Mouse (Mus musculus) left cerebral cortex, postnatal 25 days (tissue): ENCODE measurements at regions not wholly inside any gene's neighbourhood (a gene's known extent, or its start where the extent isn't known, plus 50 kb on each side); places are given as distances from the start of the nearest gene placed in this dataset.

ENCODE experiments used
- DNase-seq, 2 experiments: peaks; one replicate each; pipeline ENCODE4 v3.0.0; 2022; ENCODE audit warnings: low spot score in 2 of 2, mixed read lengths in 1 of 2
- intact Hi-C: fragments of 180-260 bp; cut with DNase I; formaldehyde crosslinking; loops from one replicate; pipeline ENCODE4 v1.15.1; 2025

DNA sequence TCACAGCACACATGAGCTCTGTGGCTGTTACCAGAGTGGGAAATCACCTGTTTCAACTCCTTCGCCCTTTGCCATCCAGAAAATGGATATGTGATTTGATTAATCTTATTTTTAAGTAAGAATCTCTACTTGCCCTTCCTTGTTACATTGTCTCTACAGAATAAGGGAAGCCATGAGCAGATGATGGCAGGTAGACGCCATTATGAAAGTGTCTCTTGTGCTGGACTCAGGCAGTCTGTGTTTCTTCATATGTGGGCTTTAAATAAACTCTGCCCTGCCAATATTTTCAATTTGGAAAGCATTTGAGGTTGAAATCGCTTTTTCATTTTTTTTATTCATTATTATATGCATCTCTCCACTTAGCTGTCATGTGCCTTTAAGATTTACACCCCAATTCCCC lies 394.6 kb downstream of the Basp1 start:
- DNase-seq = no peak
- intact Hi-C loops = no loop called here

DNA sequence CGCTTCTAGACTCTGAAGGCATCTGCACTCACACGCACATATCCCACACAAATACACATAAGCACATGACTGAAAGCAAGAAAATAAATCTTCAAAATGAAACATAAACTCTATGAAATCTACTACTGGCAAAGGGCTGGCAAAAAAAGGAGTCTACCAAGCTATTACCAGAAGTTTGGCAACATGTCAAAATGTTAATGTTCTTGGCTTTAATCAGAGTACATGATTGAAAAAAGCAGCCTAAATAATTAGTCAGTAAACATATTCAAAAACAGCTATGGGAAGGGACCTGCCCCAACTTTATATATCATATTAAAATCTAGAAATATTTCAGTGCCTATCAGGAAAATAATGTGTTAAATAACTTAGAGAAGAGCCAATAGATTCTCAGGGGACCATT lies 405.8 kb downstream of the Basp1 start:
- DNase-seq = no peak
- intact Hi-C loops = no loop called here

DNA sequence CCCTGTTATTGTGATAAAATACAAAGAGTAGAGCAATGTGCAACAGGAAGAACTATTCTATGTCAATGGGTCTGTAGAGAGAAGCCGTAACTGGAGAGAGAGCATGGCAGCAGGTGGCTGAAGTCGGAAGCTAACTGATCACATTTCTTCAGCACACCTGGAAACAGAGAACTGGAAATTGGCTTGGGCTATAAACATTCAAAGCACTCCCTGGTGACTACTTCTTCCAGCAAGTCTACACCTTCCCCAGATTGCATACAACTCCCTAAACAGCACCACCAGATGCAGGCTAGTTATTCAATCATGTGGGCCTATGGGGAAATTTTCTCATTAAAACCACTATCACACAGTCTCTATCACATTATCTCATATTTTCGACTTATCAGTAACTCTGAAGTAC lies 413.4 kb downstream of the Basp1 start:
- intact Hi-C loops = no loop called here
- no peak for DNase-seq

DNA sequence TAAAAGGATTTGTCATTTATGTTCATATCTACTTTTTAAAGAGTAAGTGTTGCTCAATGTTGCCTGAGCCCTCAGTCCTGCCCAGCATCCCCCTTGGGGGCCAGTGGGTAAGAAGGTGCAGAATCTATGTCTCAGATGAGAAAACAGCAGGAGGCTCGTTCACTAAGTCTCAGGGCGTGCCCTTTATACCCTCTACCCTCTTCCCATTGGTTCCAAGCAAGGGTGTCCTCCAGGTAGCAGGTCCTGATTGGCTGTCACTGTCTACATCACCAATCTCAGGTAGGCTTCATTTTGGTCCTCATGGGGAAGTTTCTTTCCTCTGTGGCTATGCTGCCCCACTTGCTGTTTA lies 420.3 kb downstream of the Basp1 start:
- no peak for DNase-seq
- intact Hi-C loops = no loop called here

DNA sequence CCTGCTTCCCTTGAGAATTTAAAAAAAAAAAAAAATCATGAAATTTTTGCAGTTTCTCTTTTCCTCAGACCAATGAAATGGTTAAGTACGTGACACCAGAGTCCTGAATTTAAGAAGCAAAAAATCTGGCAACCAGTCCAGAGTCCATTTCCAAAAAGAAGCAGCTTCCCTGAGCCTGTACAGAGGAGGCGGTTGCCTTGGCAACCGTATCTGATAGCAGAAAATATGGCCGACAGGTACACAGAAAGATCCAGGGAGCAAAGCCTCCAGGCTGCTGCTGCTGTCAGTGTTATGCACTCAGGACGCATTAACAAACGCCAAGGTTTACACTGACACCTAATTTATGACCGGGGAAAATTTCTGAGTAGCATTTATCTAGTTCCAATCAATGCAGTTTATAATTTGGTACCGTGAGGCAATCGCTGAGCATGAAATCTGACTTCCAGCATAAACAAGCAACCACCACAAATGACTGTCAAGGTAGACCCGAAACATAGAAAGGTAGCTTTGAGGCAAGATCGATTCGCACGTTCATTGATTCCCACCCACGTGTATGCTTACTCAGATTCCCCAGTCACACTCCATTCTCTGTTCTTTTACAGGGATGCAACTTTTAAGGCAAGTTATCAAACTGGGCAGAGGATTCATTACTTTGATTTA lies 420.8 kb downstream of the Basp1 start:
- intact Hi-C loops = no loop called here
- DNase-seq = peak; percentile 38 to 49

DNA sequence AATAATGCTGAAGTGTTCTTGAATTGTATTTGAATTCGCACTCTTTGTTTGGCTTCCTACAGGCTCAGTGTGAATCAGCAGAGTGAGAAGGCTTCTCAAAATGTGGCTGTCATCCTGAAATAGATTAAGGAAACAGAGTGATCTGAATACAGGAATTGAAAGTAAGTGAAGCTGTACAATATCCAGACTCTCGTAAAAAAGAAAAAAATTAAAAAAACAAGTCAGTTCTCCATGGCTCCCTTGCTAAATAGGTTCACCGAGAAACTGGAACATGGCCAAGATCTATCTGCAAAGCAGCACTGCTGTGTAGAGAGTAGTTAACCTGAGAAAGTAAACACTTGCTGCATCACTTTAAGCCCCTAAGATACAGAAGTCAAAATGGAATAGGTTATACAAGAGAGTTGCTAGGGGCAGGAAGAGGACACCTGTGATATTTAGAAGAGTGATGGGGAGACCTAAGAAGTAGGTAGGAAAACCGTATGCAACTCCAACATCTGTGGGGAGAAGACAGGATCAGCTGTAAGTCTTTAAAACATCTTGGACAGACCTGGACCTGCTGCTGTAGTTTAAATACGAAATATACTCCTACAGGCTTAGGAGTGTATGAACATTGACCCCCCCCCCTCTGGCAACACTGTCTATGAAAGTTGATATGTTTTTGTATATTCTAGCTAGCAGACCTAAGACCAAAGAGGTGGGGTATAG lies 423.3 kb downstream of the Basp1 start:
- intact Hi-C loops = no loop called here
- DNase-seq = peak in 1 of 2 experiments; percentile 74

DNA sequence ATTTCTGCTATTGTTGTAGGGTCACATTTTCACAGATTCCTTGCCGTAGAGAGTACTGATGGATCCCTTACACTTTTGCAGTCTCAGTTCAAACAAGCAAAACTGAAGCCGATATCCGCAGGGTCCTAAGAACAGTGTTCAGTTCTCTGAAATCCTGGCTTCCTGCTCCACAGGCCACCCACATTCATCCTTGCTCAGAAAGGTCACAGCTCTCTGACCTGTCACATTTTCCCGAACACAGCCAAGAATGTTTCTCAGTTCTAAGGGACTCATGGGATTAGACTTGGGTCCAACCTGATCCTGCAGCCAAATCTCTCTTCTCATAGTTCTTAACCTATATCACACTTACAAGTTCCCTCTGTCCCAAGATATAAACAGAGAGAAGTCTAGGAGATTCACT lies 432.7 kb downstream of the Basp1 start:
- intact Hi-C loops = no loop called here
- DNase-seq = no peak

DNA sequence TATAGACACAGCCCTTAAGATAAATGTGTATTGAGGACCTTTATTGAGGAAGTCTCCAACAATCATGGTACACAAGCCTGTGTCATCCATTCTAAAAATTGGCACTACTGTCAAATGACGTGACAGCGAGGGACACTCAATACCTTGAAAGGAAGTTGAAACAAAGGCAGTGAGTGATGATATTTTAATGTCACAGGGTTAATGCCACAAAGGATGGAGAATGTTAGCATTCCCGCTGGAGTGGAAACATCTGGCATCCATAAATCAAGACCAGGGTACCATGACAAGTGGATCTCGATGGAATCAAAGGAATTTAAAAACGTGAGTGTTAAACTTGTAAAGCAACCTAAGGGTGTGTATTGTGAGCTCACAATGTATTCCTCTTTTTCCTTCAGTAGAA lies 441.5 kb downstream of the Basp1 start:
- DNase-seq = no peak
- intact Hi-C loops = no loop called here

DNA sequence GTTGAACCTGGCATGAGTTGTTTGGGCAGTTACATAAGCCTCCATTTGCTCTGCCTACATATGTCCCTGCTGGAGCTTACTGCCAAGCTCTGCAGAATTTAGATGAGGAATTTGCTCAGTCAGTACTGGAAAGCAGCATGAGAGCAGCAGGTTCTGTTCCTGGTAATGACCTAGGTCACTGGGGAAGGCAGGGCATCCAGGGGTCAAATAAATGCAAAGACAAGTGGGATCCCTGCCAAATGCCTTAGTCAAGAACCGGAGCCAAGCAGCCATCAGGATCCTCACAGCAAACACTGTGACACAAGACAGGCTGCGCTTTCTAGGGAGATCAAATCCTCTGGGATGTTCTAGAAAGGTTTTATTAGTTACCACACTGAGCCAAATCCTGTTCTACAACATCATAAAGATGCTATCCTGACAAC lies 444.2 kb downstream of the Basp1 start:
- DNase-seq = peak; percentile 50 to 90
- intact Hi-C loops = loop anchor here (1.0 to 5.0 kb wide), 3 partner anchors 67 to 253 kb away; no protein-coding TSS in a partner anchor

DNA sequence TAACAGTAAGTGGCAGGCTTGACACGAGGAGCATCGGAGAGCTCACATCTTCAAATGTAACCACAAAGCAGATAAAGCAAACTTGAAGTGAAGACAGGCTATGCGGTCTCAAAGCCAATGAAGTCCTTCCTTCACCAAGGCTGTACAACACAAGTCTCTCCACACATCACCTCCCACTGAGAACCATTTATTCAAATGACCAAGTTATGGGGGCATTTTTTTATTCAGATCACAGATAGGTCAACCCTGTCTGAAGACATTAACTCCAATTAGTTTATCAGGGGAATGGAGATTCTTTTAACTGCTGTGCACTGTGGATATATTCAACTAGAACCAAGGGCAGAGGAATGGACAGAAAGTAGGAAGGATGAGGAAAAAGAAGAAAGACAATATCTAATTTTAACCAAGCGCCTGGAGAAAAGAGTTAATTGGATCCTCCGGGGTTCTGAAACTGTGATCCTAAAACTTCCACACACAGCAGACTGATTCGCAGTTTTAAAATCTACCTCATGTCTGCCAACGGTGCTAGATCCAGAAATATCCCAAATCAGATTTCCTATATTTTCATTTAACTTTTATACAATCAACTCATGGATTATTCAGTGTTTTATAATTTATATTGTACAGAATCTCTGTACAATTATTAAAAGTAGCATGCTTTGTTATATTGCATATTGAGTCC lies 444.8 kb downstream of the Basp1 start:
- intact Hi-C loops = loop anchor here (1.0 to 5.0 kb wide), 3 partner anchors 68 to 254 kb away; no protein-coding TSS in a partner anchor
- peak in 1 of 2 experiments; percentile 64 for DNase-seq

DNA sequence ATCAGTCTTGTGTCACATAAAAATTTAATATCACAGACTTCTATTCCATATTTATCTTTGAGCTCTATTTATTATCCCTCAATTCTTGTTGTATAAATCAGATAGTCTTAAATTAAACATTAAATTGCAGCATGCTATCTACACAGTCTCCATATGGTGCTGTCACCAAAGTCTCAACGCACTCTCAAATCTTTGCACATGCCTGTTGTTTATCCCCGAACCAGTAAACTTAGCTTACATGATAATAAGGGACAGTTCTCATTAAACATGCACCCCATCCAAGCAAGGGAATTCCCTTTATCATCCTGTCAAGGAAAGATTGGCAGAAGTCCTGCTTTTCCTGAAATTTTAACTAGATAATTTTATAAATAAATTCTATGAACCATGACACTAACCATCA lies 483.8 kb downstream of the Basp1 start:
- DNase-seq = no peak
- intact Hi-C loops = no loop called here

DNA sequence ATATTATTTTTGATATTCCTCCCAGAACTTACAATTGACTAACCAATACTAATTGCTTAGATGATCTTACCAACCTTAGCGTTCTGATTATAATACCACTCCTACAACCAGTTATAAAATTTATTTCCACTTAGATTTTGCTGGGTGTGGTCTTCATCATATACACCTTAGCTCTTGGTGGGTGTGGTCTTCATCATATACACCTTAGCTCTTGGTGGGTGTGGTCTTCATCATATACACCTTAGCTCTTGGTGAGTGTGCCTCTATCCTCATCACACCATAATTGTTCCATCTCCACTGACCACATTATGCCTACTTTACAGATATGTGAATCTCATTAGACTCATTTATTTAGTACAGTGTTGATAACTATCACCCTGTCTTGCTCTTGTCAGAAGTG lies 501.7 kb downstream of the Basp1 start:
- no peak for DNase-seq
- intact Hi-C loops = no loop called here

DNA sequence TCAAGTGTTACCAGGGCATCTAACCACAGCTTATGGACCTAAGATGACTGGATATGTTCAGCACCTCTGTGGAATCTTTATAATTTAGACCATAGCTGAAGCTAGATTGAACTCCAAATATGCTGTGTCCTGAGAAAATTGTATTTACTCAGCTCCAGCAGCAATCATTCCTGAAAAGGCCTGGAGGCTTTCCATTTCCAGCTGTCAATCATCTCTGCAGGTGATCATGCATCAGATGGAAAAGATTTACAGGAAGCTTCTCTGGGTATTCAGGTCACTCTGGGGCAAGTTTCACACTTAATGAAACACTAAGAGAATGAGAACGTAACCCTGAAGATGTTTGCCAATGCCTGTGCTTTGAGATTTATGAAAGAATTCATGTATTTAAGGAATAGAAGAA lies 502.1 kb downstream of the Basp1 start:
- no peak for DNase-seq

DNA sequence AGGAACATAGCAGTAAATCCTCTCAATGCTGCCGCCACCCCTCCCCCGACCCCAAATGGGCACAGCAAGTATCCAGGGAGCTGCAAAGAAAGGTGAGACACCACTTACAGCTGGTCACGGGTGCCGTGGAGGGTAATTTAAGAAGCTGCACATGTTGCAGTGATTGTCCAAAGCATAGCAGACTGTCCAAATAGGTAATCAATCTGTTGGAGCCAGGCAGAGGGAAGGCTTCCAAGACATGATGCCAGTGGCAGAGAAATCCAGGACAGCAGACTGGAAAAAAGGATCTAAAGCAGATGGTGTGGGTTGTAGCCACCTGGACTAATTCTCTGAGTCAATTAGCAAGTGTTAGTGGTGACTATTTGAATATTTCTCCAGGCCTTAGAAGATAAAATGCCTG lies 506.6 kb downstream of the Basp1 start:
- peak; percentile 12 to 35 for DNase-seq
- intact Hi-C loops = no loop called here

More for the DNA sequence above, 502.1 kb downstream of the Basp1 start:
- intact Hi-C loops = no loop called here

DNA sequence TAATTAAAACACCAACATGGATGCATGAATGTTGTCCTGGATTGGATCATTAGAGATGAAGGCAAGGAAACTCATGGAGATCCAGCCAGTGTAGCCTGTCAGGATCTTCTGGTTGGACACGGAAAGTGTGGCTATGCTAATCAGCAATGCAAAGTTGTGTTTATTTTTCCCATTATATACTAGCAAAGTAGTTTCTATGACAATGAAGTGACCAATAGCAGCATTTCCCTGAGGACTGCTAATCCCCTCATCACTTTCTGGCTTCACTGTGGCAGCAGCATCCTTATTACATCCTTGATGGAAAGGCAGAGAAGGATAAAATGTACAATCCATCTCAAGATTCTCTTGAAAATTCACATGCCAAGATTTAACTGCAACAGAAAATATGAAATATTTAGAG lies 534.7 kb downstream of the Basp1 start:
- intact Hi-C loops = no loop called here
- DNase-seq = no peak

DNA sequence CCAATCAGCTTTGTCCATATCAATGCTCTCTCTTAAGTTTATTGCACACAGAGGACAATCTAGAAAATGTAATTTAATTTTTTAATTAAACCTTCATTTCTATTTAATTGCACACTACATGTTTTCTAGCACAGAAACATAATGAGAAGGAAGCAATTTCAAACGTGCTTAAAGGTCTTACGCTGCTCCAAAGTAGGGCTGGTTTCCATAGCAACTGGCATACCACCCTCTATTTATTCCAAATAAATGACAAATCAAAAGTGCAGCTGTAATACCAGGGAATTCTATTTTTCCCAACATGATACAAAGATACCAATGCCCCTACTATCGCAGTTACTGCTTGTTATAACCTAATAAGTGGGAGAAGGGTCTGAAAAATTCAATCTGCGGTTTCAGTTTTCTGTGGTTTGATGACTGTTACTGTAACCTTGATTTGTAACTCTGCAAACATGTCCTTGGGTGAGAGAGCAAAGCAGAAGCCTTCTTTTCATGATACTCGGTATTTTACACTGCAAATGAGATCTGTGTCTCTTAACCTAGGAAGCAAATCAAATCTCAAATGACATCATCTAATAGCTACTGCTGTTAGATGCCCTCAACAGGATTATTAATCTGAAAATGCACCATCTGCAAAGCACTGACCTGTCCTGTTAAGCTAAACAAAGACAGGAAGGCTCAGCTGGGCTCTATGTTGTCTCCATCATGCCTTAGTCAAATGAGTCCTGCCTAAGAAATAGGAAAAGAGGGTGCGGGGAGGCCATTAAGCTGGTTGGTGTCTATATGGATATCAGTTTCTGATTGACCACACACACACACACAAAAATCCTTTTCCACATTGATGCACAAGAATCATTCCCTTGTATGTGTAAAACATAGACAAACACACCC lies 535.6 kb downstream of the Basp1 start:
- DNase-seq = peak in 1 of 2 experiments; percentile 5
- intact Hi-C loops = no loop called here

DNA sequence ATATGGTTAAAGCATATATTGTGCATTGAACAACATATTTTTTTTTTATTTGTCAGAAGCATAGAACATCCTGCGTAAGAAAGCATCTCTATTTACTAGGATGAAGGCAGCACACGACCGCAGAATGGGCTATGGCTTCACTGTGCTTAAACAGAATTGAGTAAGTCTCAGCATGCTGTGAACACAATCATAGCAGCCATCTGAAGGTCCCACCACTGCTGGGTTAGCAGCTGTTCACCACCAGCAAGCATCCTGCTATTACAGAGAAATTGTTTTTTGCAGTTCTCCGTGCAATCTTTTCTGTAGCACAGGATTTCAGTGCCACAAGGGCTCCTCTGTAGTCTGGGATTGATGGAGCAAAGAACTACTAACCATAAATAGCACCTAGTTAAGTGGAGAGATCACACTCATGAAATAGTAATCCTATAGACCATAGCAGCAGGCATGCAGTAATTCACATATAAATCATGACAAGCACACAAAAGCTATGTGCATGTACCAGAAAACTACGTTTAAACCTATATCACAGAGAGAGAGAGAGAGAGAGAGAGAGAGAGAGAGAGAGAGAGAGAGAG lies 537.3 kb downstream of the Basp1 start:
- DNase-seq = peak in 1 of 2 experiments; percentile 4
- intact Hi-C loops = no loop called here

DNA sequence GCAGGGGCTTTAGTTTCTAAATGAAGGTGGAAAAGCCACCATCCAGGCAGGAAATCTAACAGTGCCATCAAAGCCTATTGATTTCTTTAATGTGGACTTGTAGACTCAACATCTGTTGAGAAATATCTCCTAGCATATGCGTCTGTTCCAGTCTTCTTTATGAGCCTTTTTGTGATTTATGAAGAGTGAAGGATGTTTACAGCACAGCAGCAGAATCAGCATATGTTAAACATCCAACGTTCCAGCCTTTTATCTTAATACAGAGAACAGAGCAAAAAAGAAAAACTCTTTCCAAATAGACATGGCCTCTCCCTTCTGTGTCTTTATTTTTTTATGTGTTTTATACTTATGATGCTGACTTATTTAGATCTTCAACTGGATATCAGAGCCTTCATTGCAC lies 573.3 kb downstream of the Basp1 start:
- intact Hi-C loops = no loop called here
- DNase-seq = no peak

DNA sequence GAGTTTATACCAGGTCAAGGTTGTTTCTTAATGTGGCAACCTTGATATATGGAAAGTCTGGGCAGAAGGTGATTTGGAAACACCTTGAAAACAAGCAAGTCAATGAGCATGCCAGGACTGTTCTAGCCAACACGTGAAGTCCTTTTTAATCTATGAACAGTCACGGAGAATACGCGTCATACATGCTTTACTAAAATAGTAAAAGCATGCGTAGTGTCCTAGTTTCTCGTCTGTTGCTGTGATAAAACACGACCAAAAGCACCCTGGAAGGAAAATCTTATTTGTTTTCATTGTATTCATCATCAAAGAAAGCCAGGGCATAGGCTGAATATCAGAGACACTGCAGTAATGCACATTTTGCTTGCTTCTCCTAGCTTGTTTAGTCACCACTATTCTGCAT lies 575.2 kb downstream of the Basp1 start:
- DNase-seq = peak in 1 of 2 experiments; percentile 50
- intact Hi-C loops = loop anchor here (2.0 kb wide), 1 partner anchor 118 kb away; no protein-coding TSS in a partner anchor

DNA sequence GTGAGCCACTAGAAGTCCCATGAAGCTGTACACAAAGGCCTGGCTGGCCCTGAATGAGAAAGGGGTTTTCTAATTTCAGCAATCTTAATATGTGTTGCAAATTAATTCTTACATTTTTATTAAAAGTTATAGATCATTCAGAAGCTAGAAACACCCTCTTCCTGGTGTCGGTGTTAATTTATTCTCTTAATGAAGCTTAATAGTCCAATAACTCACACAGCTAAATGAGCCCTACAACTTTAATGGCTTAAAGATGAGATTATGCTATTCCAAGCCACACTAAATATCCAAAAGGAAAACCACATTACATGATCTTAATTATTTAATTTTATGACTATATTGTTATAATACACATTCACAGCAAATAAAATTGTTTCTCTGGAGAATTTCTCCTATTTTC lies 585.7 kb downstream of the Basp1 start:
- DNase-seq = no peak
- intact Hi-C loops = no loop called here
